Mouse (Mus musculus): Measurements from ENCODE around the gene Hpcal1.

DNA sequence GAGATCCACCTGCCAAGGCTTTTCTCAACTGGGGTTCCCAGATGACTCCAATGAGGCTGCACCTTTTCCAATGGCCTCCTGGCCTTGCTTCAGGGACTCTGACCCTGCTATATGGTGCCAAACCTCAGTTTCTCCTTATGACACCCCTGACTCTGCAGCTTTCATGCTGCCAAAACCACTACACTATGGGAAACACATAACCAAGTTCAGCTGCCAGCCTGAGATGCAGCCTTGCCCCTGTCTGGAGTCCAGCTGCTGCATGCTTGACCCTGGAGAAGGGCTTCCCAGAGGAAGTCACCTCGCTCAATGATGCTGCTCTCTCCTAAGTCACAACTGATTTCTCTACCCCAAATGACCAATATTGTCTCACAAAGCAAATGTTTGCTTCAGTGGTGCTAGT lies 102.1 kb downstream of the Hpcal1 start:
- TF ChIP-seq CTCF (IDR thresholded peaks at IDR 0.05; ENCODE audit: borderline replicate concordance, extremely low read depth, insufficient read depth, insufficient read length) = no peak
- TF ChIP-seq POLR2A (IDR thresholded peaks at IDR 0.05; ENCODE audit: borderline replicate concordance, extremely low read depth, insufficient read depth, insufficient read length, poor library complexity, severe bottlenecking) = no peak
